Mouse (Mus musculus) limb, embryonic 10.5 days (tissue): Measurements from ENCODE around the gene Kif6. TPM values are rescaled to one million over a fixed set of nuclear protein-coding genes. Genes with fewer than 3 reads are reported as not detected.

Experiments
- DNase-seq: peaks from one replicate; pipeline ENCODE4 v3.0.0-alpha.2; 2017; ENCODE audit warnings: low spot score
- H3K27ac ChIP-seq: fragments of 300-500 bp; sonication (generic); 2 replicates; pipeline ENCODE4 v1.5.1; 2016; ENCODE audit warnings: mild to moderate bottlenecking
- H3K27me3 ChIP-seq: fragments of 300-500 bp; sonication (generic); 2 replicates; pipeline ENCODE4 v1.6.1; 2016; ENCODE audit warnings: low read depth, mild to moderate bottlenecking; ENCODE audit not compliant: poor library complexity, severe bottlenecking
- H3K36me3 ChIP-seq: fragments of 300-500 bp; sonication (generic); 2 replicates; pipeline ENCODE4 v1.6.1; 2016; ENCODE audit warnings: mild to moderate bottlenecking, moderate library complexity
- H3K4me1 ChIP-seq: fragments of 300-500 bp; sonication (generic); 2 replicates; pipeline ENCODE4 v1.6.1; 2016
- H3K4me3 ChIP-seq: fragments of 300-500 bp; sonication (generic); 2 replicates; pipeline ENCODE4 v1.5.1; 2016; ENCODE audit warnings: mild to moderate bottlenecking, moderate library complexity
- H3K9me3 ChIP-seq: fragments of 300-500 bp; sonication (generic); replicated peaks from 2 replicates; pipeline ENCODE4 v1.6.1; 2016; ENCODE audit warnings: mild to moderate bottlenecking
- WGBS: fragments of 180-500 bp; shearing (Covaris S2); methylation state at CpG from one replicate; pipeline ENCODE4 v1.1.7; 2016; 5-methylcytosine and 5-hydroxymethylcytosine counted together
- polyA plus RNA-seq: library from polyadenylated mRNA; unstranded; fragments of >200 nt; fragmentation: Nextera tagmentation; extraction: Ambion mirVana; gene quantifications from 2 replicates; pipeline ENCODE4 v1.2.1, GENCODE M21; 2016

The Kif6 gene
- polyA plus RNA-seq, 1 experiment from 2014 or later, result 4.3 TPM

GRCm38 (mm10) chr17:49675629-49676028 lies 60.7 kb downstream of the Kif6 start:
- 46% methylated on average over 4 of the region's 4 CpGs for WGBS
- no peak for DNase-seq
- H3K4me3 ChIP-seq, result no peak overlapping the region

GRCm38 (mm10) chr17:49681410-49681809 lies 66.5 kb downstream of the Kif6 start:
- no peaks in the 10 kb centered on the region for H3K9me3 ChIP-seq
- 89% methylated on average over 8 of the region's 8 CpGs for WGBS
- no peak for DNase-seq
- no peaks in the 10 kb centered on the region for H3K36me3 ChIP-seq
- no peaks in the 10 kb centered on the region for H3K27me3 ChIP-seq
- peaks cover 7% of the 10 kb centered on the region for H3K4me1 ChIP-seq
- H3K4me3 ChIP-seq, result no peak overlapping the region
- no peak overlapping the region for H3K27ac ChIP-seq

More at GRCm38 (mm10) chr17:49675629-49676028, 60.7 kb downstream of the Kif6 start:
- Histone ChIP-seq H3K36me3 (peaks cover 5% of the 10 kb centered on the region), H3K9me3 (peaks cover 2% of the 10 kb centered on the region; the same call in 1 of the 2 replicates), H3K4me1 (peaks cover 7% of the 10 kb centered on the region), H3K27me3 (no peaks in the 10 kb centered on the region), H3K27ac (no peak overlapping the region)

GRCm38 (mm10) chr17:49684146-49684545 lies 69.2 kb downstream of the Kif6 start:
- H3K36me3 ChIP-seq, result no peaks in the 10 kb centered on the region
- no peaks in the 10 kb centered on the region for H3K9me3 ChIP-seq
- H3K4me3 ChIP-seq, result no peak overlapping the region
- H3K27me3 ChIP-seq, result no peaks in the 10 kb centered on the region
- H3K4me1 ChIP-seq, result peaks cover 7% of the 10 kb centered on the region
- WGBS, result 7% methylated on average over 2 of the region's 2 CpGs
- H3K27ac ChIP-seq, result no peak overlapping the region
- DNase-seq, result no peak

GRCm38 (mm10) chr17:49690607-49691454 lies 75.9 kb downstream of the Kif6 start:
- WGBS, result 75% methylated on average over 10 of the region's 10 CpGs
- H3K4me3 ChIP-seq, result no peak overlapping the region

GRCm38 (mm10) chr17:49691455-49691805 lies 76.5 kb downstream of the Kif6 start:
- no peaks in the 10 kb centered on the region for H3K27me3 ChIP-seq
- WGBS, result 86% methylated on average over 9 of the region's 9 CpGs
- peaks cover 20% of the 10 kb centered on the region for H3K4me1 ChIP-seq
- no peak for DNase-seq
- H3K9me3 ChIP-seq, result no peaks in the 10 kb centered on the region
- no peaks in the 10 kb centered on the region for H3K36me3 ChIP-seq
- H3K27ac ChIP-seq, result no peak overlapping the region
- no peak overlapping the region for H3K4me3 ChIP-seq

More at GRCm38 (mm10) chr17:49690607-49691454, 75.9 kb downstream of the Kif6 start:
- H3K4me1 ChIP-seq, result peaks cover 16% of the 10 kb centered on the region
- no peak for DNase-seq
- no peak overlapping the region for H3K27ac ChIP-seq
- no peaks in the 10 kb centered on the region for H3K36me3 ChIP-seq
- no peaks in the 10 kb centered on the region for H3K27me3 ChIP-seq
- no peaks in the 10 kb centered on the region for H3K9me3 ChIP-seq

- Histone ChIP-seq H3K4me3 (no peak overlapping the region), H3K27me3 (no peaks in the 10 kb centered on the region), H3K36me3 (no peaks in the 10 kb centered on the region), H3K27ac (no peak overlapping the region), H3K4me1 (peaks cover 24% of the 10 kb centered on the region), H3K9me3 (no peaks in the 10 kb centered on the region)
- no peak for DNase-seq
- 84% methylated on average over 5 of the region's 5 CpGs for WGBS
These were observed 78.3 kb downstream of the Kif6 start for GRCm38 (mm10) chr17:49693206-49693605.

GRCm38 (mm10) chr17:49697220-49697619 lies 82.3 kb downstream of the Kif6 start:
- H3K27ac ChIP-seq, result no peak overlapping the region
- no peaks in the 10 kb centered on the region for H3K36me3 ChIP-seq
- H3K9me3 ChIP-seq, result no peaks in the 10 kb centered on the region
- DNase-seq, result no peak
- H3K4me3 ChIP-seq, result no peak overlapping the region
- 93% methylated on average over 5 of the region's 5 CpGs for WGBS
- peaks cover 24% of the 10 kb centered on the region for H3K4me1 ChIP-seq
- no peaks in the 10 kb centered on the region for H3K27me3 ChIP-seq

- H3K4me3 ChIP-seq, result no peak overlapping the region
- no peak for DNase-seq
- 64% methylated on average over 12 of the region's 12 CpGs for WGBS
- H3K27me3 ChIP-seq, result no peaks in the 10 kb centered on the region
- no peaks in the 10 kb centered on the region for H3K36me3 ChIP-seq
- H3K4me1 ChIP-seq, result peaks cover 20% of the 10 kb centered on the region
- H3K9me3 ChIP-seq, result no peaks in the 10 kb centered on the region
- no peak overlapping the region for H3K27ac ChIP-seq
These were observed 88.7 kb downstream of the Kif6 start for GRCm38 (mm10) chr17:49703492-49704249.

- Histone ChIP-seq H3K27me3 (no peaks in the 10 kb centered on the region), H3K9me3 (no peaks in the 10 kb centered on the region), H3K36me3 (no peaks in the 10 kb centered on the region), H3K4me1 (peaks cover 7% of the 10 kb centered on the region), H3K27ac (no peak overlapping the region), H3K4me3 (no peak overlapping the region)
- 87% methylated on average over 2 of the region's 2 CpGs for WGBS
- no peak for DNase-seq
These were observed 94.3 kb downstream of the Kif6 start for GRCm38 (mm10) chr17:49709192-49709591.

GRCm38 (mm10) chr17:49710101-49710630 lies 95.2 kb downstream of the Kif6 start:
- no peaks in the 10 kb centered on the region for H3K36me3 ChIP-seq
- no peaks in the 10 kb centered on the region for H3K27me3 ChIP-seq
- H3K4me1 ChIP-seq, result peaks cover 7% of the 10 kb centered on the region; the same call in 1 of the 2 replicates
- H3K4me3 ChIP-seq, result no peak overlapping the region
- 70% methylated on average over 5 of the region's 5 CpGs for WGBS
- H3K27ac ChIP-seq, result no peak overlapping the region
- H3K9me3 ChIP-seq, result no peaks in the 10 kb centered on the region
- DNase-seq, result no peak

- no peak for DNase-seq
- Histone ChIP-seq H3K27ac (no peak overlapping the region), H3K4me1 (no peaks in the 10 kb centered on the region), H3K9me3 (no peaks in the 10 kb centered on the region), H3K27me3 (no peaks in the 10 kb centered on the region), H3K36me3 (no peaks in the 10 kb centered on the region), H3K4me3 (no peak overlapping the region)
- WGBS, result 97% methylated on average over 2 of the region's 2 CpGs
These were observed 111.3 kb downstream of the Kif6 start for GRCm38 (mm10) chr17:49726206-49726605.

- Histone ChIP-seq H3K4me3 (no peak overlapping the region), H3K27ac (no peak overlapping the region), H3K36me3 (no peaks in the 10 kb centered on the region), H3K4me1 (no peaks in the 10 kb centered on the region), H3K9me3 (no peaks in the 10 kb centered on the region), H3K27me3 (no peaks in the 10 kb centered on the region)
- no peak for DNase-seq
- whole genome bisulfite sequencing, result 94% methylated on average over 4 of the region's 4 CpGs
These were observed 112.0 kb downstream of the Kif6 start for GRCm38 (mm10) chr17:49726976-49727375.
